ENCODE assay signal across 12 mouse cellular contexts in genomic region chr4:98335726-98336125, GRCm38 (mm10).
"Had no signal": no experiment of that assay in that cellular context is flagged by ENCODE, and none has a peak within 500 bp of the region (broad histone marks: within the 10 kb centered on the region; RNA-seq: fewer than 3 reads in every experiment).

No protein-coding gene starts in this region.

- DNase-seq: lung, adult 18-20 months; lung, embryonic 14.5 days; lung, postnatal 10 days; lung, postnatal 4 days; retina, postnatal 1 day; right cerebral cortex, adult 18-20 months; right cerebral cortex, postnatal 25 days; right cerebral cortex, postnatal 4 days; spleen, adult 18-20 months; thymus, adult 18-20 months; thymus, postnatal 14 days; thymus, postnatal 36 days had no signal
